Mouse (Mus musculus): ENCODE measurements around the gene Hist1h2af. TPM values are rescaled to one million over a fixed set of nuclear protein-coding genes. Genes with fewer than 3 reads are reported as not detected.

Hist1h2af gene
- polyA plus RNA-seq, 1 experiment from 2014 or later, result 13.8 TPM

DNA sequence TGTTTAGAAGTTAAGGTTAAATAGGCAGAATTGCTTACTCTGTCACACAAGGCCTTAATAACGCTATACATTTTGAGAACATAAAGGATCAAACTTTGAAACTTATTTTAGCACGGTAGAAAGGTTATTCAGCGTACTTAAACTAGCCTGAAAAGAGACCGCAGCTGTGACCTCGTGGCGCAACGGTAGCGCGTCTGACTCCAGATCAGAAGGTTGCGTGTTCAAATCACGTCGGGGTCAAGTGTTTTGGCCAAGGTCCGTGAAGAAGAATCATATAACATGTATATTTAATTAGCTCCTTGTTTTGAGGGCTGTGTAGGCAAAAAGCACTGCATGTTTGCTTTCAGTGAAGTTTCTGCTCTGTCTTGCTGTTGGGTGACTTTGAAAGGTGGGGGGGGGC lies 27.4 kb upstream of the Hist1h2af start:
- Histone ChIP-seq H3K36me3 (ENCODE audit: control insufficient read depth, insufficient read depth, low read length) (no peaks in the 10 kb centered on the region), H3K9me3 (ENCODE audit: control insufficient read depth, low read length) (no peaks in the 10 kb centered on the region), H3K9ac (ENCODE audit: low read depth, low read length) (no peak overlapping the region), H3K4me1 (ENCODE audit: control insufficient read depth, insufficient read depth, low read length) (peaks cover 23% of the 10 kb centered on the region), H3K4me2 (replicated peaks; ENCODE audit: low read depth, low read length) (peak overlapping the region; percentile 52), H3K4me3 (ENCODE audit: low read length) (peak overlapping the region; percentile 31), H3K27ac (ENCODE audit: low read depth, low read length) (no peak overlapping the region), H3K27me3 (ENCODE audit: control insufficient read depth, insufficient read depth, low read length) (no peaks in the 10 kb centered on the region)
- ATAC-seq (ENCODE audit: low FRiP score, low TSS enrichment), result no peak
- WGBS, result 6% methylated on average over 13 of the region's 13 CpGs

DNA sequence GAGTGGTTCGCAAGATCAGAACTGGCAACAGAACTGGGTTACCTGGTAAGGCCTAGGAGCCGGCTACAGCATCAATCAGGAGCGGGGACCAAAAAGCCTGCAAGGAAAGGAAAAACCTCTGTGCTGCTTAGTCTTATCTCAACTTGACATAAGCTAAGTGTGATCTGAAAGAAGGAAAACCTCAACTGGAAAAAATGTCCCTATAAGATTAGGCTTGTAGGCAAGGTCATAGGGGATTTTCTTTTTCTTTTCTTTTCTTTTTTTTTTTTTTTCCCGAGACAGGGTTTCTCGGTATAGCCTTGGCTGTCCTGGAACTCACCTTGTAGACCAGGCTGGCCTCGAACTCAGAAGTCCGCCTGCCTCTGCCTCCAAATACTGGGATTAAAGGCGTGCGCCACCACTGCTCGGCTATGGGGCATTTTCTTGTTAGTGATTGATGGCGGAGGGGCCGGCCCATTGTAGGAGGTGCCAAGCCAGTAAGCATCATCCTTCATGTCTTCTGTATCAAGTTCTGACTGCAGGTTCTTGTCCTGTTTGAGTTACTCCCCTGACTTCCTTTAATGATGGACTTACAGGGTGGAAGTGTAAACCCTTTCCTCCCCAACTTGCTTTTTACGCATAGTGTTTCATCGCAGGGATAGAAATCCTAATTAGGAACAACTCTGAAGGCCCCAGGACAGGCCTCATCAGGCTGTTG lies 26.7 kb upstream of the Hist1h2af start:
- Histone ChIP-seq H3K36me3 (ENCODE audit: control insufficient read depth, insufficient read depth, low read length) (no peaks in the 10 kb centered on the region), H3K4me2 (replicated peaks; ENCODE audit: low read depth, low read length) (peak overlapping the region; percentile 21), H3K9me3 (ENCODE audit: control insufficient read depth, low read length) (no peaks in the 10 kb centered on the region), H3K4me1 (ENCODE audit: control insufficient read depth, insufficient read depth, low read length) (peaks cover 18% of the 10 kb centered on the region), H3K4me3 (ENCODE audit: low read length) (peak overlapping the region; percentile 14; the same call in 1 of the 2 replicates), H3K9ac (ENCODE audit: low read depth, low read length) (no peak overlapping the region), H3K27ac (ENCODE audit: low read depth, low read length) (no peak overlapping the region), H3K27me3 (ENCODE audit: control insufficient read depth, insufficient read depth, low read length) (no peaks in the 10 kb centered on the region)
- 18% methylated on average over 14 of the region's 14 CpGs for WGBS
- peak; percentile 50; the same call in 1 of the 2 replicates for ATAC-seq (ENCODE audit: low FRiP score, low TSS enrichment)

DNA sequence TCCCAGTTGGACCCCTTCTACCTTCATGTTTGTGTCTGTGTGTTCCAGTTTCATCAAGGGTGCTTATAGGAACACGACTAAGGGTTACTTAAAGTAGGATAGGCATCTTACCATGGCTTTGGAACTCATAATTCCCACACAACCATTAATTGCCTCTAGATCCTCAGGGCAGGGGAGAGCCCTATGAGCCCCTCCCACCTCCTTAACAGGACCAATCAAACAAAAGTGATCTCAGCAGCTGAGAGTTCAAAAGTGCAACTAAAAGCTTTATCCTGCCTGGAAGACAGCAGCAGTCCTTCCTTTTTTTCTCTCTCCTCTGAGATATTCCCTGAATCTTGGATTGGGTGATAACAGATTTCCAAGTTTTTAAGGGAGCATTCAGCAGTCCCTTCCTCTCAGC lies 23.6 kb upstream of the Hist1h2af start:
- H3K9me3 ChIP-seq (ENCODE audit: control insufficient read depth, low read length), result no peaks in the 10 kb centered on the region
- H3K27ac ChIP-seq (ENCODE audit: low read depth, low read length), result no peak overlapping the region
- H3K4me2 ChIP-seq (replicated peaks; ENCODE audit: low read depth, low read length), result no peak overlapping the region
- no peaks in the 10 kb centered on the region for H3K36me3 ChIP-seq (ENCODE audit: control insufficient read depth, insufficient read depth, low read length)
- no peak overlapping the region for H3K9ac ChIP-seq (ENCODE audit: low read depth, low read length)
- no peak overlapping the region for H3K4me3 ChIP-seq (ENCODE audit: low read length)
- peaks cover 14% of the 10 kb centered on the region for H3K4me1 ChIP-seq (ENCODE audit: control insufficient read depth, insufficient read depth, low read length)
- ATAC-seq (ENCODE audit: low FRiP score, low TSS enrichment), result no peak
- 22% methylated on average over 1 of the region's 1 CpGs for WGBS
- H3K27me3 ChIP-seq (ENCODE audit: control insufficient read depth, insufficient read depth, low read length), result no peaks in the 10 kb centered on the region

DNA sequence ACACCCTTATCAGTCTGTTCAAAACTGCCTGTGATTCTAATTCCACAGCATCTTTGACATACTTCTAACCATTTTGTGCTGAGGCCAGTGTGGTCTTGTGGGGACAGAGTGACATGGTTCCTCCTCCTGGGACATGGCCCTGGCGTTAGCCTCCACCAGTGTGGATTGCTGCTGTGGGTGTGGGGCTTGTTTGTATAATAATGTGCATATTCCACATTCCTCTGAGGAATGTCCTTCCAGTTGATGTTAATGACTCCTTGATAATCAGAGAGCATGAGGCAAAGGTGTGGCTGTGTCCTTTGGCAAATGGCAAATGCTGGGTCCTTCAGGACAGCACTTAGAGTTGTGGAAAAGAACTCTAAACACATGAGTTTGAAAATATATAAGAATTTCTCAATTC lies 20.2 kb upstream of the Hist1h2af start:
- WGBS, result 82% methylated on average over 1 of the region's 1 CpGs
- H3K9ac ChIP-seq (ENCODE audit: low read depth, low read length), result no peak overlapping the region
- H3K9me3 ChIP-seq (ENCODE audit: control insufficient read depth, low read length), result no peaks in the 10 kb centered on the region
- H3K27me3 ChIP-seq (ENCODE audit: control insufficient read depth, insufficient read depth, low read length), result no peaks in the 10 kb centered on the region
- no peaks in the 10 kb centered on the region for H3K36me3 ChIP-seq (ENCODE audit: control insufficient read depth, insufficient read depth, low read length)
- no peak overlapping the region for H3K4me2 ChIP-seq (replicated peaks; ENCODE audit: low read depth, low read length)
- H3K4me3 ChIP-seq (ENCODE audit: low read length), result no peak overlapping the region
- H3K4me1 ChIP-seq (ENCODE audit: control insufficient read depth, insufficient read depth, low read length), result peaks cover 7% of the 10 kb centered on the region; the same call in 1 of the 2 replicates
- ATAC-seq (ENCODE audit: low FRiP score, low TSS enrichment), result no peak
- H3K27ac ChIP-seq (ENCODE audit: low read depth, low read length), result no peak overlapping the region

DNA sequence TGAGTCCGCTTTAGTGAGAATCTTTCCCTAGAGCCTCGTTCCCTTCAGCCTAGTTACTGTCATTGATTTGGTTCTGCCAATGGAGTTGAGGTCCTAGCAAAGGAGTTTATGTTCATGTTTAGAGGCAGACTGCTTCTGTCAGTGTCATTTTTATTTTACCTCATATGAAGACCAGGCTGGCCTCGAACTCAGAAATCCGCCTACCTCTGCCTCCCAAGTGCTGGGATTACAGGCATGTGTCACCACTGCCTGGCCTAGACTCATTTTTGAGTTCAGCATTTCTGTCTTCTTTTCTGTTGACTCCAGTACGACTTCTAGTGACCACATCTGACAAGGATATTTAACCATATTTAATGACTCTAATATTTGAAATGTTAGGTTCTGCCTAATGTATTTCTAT lies 18.4 kb upstream of the Hist1h2af start:
- no peak overlapping the region for H3K9ac ChIP-seq (ENCODE audit: low read depth, low read length)
- ATAC-seq (ENCODE audit: low FRiP score, low TSS enrichment), result no peak
- no peak overlapping the region for H3K27ac ChIP-seq (ENCODE audit: low read depth, low read length)
- no peaks in the 10 kb centered on the region for H3K36me3 ChIP-seq (ENCODE audit: control insufficient read depth, insufficient read depth, low read length)
- peaks cover 5% of the 10 kb centered on the region; the same call in 1 of the 2 replicates for H3K4me1 ChIP-seq (ENCODE audit: control insufficient read depth, insufficient read depth, low read length)
- H3K9me3 ChIP-seq (ENCODE audit: control insufficient read depth, low read length), result no peaks in the 10 kb centered on the region
- 80% methylated on average over 5 of the region's 5 CpGs for WGBS
- H3K4me3 ChIP-seq (ENCODE audit: low read length), result no peak overlapping the region
- H3K27me3 ChIP-seq (ENCODE audit: control insufficient read depth, insufficient read depth, low read length), result no peaks in the 10 kb centered on the region
- no peak overlapping the region for H3K4me2 ChIP-seq (replicated peaks; ENCODE audit: low read depth, low read length)

DNA sequence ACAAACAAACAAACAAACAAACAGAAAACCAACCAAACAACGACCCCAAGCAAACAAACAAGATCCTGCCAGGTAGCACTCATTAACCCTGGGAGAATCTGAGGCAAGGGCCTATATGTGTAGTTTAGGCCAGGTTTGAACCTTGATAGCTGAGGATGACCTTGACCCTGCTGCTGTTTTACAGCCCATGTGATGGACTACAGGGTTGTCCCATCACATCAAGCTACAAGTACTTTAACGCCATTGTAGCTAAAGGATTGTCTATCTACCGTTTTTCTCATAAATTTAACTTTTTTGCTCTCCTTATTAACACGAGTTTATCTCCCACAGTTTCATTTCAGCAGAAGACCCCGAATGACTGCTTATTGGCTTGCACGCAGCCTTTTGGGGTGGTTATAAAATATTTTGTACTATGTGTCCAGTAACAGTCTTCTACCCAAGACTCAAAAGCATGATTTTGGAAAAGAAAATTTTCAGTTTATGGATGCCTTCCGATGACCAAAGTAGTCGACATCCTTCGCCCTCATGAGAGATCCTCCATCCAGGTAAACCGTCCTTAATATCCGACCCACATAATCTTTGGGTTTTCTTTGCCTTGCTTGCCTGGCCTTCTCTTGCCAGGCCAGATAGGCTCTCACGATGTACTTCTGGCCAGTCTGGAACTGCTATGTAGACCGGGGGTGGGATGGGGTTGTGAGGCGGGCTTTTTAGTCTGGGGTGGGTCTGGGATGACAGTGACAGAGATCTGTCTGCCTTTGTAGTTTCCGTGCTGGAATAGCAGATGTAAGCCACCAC lies 17.7 kb upstream of the Hist1h2af start:
- no peaks in the 10 kb centered on the region for H3K36me3 ChIP-seq (ENCODE audit: control insufficient read depth, insufficient read depth, low read length)
- no peaks in the 10 kb centered on the region for H3K9me3 ChIP-seq (ENCODE audit: control insufficient read depth, low read length)
- H3K27ac ChIP-seq (ENCODE audit: low read depth, low read length), result no peak overlapping the region
- peaks cover 3% of the 10 kb centered on the region; the same call in 1 of the 2 replicates for H3K4me1 ChIP-seq (ENCODE audit: control insufficient read depth, insufficient read depth, low read length)
- H3K4me3 ChIP-seq (ENCODE audit: low read length), result peak overlapping the region; percentile 57
- H3K9ac ChIP-seq (ENCODE audit: low read depth, low read length), result peak overlapping the region; percentile 42; the same call in 1 of the 2 replicates
- 48% methylated on average over 15 of the region's 15 CpGs for WGBS
- H3K4me2 ChIP-seq (replicated peaks; ENCODE audit: low read depth, low read length), result peak overlapping the region; percentile 90
- H3K27me3 ChIP-seq (ENCODE audit: control insufficient read depth, insufficient read depth, low read length), result no peaks in the 10 kb centered on the region
- ATAC-seq (ENCODE audit: low FRiP score, low TSS enrichment), result no peak

DNA sequence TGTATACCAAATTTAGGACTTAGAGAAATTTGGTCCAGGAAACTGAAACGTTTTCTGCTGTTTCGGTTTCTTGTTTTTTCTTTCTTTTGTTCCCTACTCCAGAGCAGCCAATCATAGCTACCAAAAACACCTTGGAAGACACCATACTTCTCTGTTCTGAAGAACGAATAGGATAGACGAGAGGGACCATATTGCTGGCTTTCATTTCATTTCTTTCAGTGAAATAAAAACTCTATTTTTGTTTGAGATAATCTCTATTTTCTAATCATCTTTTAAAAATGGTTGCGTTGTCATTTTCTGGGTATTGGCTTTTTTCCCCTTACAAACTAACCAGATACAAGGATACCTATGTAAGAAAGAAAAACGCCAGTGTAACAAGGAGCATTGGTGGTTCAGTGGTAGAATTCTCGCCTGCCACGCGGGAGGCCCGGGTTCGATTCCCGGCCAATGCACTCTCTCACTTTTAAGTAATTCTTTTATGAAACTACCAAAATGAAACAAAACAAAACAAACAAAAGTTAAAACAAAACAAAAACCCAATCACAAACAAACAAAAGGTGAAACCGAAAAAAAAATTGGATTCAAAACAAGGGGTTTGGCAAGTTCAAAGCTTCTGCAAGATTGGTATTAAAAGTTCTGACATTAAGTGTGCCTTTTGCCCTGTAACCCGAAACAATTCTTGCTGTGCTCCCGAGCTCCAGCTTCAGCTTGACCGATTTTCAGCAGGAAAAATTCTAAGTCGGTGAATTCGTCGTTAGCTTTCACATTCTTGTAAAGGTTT lies 16.7 kb upstream of the Hist1h2af start:
- peak overlapping the region; percentile 42; the same call in 1 of the 2 replicates for H3K9ac ChIP-seq (ENCODE audit: low read depth, low read length)
- 0% methylated on average over 19 of the region's 19 CpGs for WGBS
- H3K36me3 ChIP-seq (ENCODE audit: control insufficient read depth, insufficient read depth, low read length), result no peaks in the 10 kb centered on the region
- H3K27ac ChIP-seq (ENCODE audit: low read depth, low read length), result peak overlapping the region; percentile 44; the same call in 1 of the 2 replicates
- peak overlapping the region; percentile 57 for H3K4me3 ChIP-seq (ENCODE audit: low read length)
- H3K9me3 ChIP-seq (ENCODE audit: control insufficient read depth, low read length), result no peaks in the 10 kb centered on the region
- peak overlapping the region; percentile 90 for H3K4me2 ChIP-seq (replicated peaks; ENCODE audit: low read depth, low read length)
- peak; percentile 60 for ATAC-seq (ENCODE audit: low FRiP score, low TSS enrichment)
- peaks cover 3% of the 10 kb centered on the region; the same call in 1 of the 2 replicates for H3K4me1 ChIP-seq (ENCODE audit: control insufficient read depth, insufficient read depth, low read length)
- H3K27me3 ChIP-seq (ENCODE audit: control insufficient read depth, insufficient read depth, low read length), result no peaks in the 10 kb centered on the region

DNA sequence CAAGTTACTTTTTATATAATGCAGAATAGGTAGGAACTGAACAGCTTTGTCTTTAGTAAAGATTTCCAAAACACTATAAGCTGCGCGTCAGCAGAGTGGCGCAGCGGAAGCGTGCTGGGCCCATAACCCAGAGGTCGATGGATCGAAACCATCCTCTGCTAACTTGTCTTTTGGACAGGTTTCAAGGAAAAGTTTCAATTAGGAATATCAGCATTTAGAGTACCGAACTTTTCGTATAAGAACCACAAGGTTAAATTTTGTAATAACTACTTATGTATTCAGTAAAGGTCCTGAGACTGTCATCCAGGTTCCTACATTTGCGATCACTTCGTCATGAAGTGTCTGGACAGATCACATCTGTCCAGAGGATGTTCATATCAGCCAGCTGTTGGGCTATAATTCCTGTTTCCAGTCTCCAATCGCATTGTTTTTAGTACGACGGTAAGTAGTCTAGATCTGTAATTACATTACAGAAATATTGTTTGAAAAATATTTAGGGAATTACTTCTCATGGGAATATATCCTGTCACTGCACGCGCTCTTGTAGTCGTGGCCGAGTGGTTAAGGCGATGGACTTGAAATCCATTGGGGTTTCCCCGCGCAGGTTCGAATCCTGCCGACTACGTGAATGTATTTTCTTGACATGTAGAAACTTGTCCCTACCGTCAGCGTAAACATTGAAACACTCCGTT lies 16.0 kb upstream of the Hist1h2af start:
- no peaks in the 10 kb centered on the region for H3K36me3 ChIP-seq (ENCODE audit: control insufficient read depth, insufficient read depth, low read length)
- H3K9me3 ChIP-seq (ENCODE audit: control insufficient read depth, low read length), result no peaks in the 10 kb centered on the region
- ATAC-seq (ENCODE audit: low FRiP score, low TSS enrichment), result peak; percentile 85

More for the DNA sequence above, 16.0 kb upstream of the Hist1h2af start:
- Histone ChIP-seq H3K27me3 (ENCODE audit: control insufficient read depth, insufficient read depth, low read length) (no peaks in the 10 kb centered on the region), H3K9ac (ENCODE audit: low read depth, low read length) (peak overlapping the region; percentile 42; the same call in 1 of the 2 replicates), H3K4me3 (ENCODE audit: low read length) (peak overlapping the region; percentile 57), H3K4me1 (ENCODE audit: control insufficient read depth, insufficient read depth, low read length) (peaks cover 3% of the 10 kb centered on the region; the same call in 1 of the 2 replicates), H3K4me2 (replicated peaks; ENCODE audit: low read depth, low read length) (peak overlapping the region; percentile 90), H3K27ac (ENCODE audit: low read depth, low read length) (peak overlapping the region; percentile 44; the same call in 1 of the 2 replicates)
- WGBS, result under 1% methylated on average over 27 of the region's 27 CpGs
